Mouse (Mus musculus) liver, embryonic 13.5 days (tissue): Measurements from ENCODE around the gene Rec8. TPM values are rescaled to one million over a fixed set of nuclear protein-coding genes. Genes with fewer than 3 reads are reported as not detected.
A peak's percentile ranks its signal among the peaks of the same experiment; 100 is the strongest.

Experiments used
- ATAC-seq: fragments of 200-750 bp; cut with Nextera tagmentation; 2 replicates; pipeline ENCODE4 v1.8.0; 2017; ENCODE audit warnings: low read depth, mild to moderate bottlenecking, moderate number of reproducible peaks, moderate library complexity
- DNase-seq: peaks from one replicate; pipeline ENCODE4 v3.0.0; 2022
- H3K27ac ChIP-seq: fragments of 300-500 bp; sonication (generic); 2 replicates; pipeline ENCODE4 v1.5.1; 2015; ENCODE audit warnings: moderate library complexity, mild to moderate bottlenecking, inconsistent platforms
- H3K27me3 ChIP-seq: fragments of 300-500 bp; sonication (generic); 2 replicates; pipeline ENCODE4 v1.6.1; 2015; ENCODE audit warnings: mild to moderate bottlenecking, inconsistent platforms
- H3K36me3 ChIP-seq: fragments of 300-500 bp; sonication (generic); 2 replicates; pipeline ENCODE4 v1.6.1; 2015; ENCODE audit warnings: mild to moderate bottlenecking, inconsistent platforms
- H3K4me1 ChIP-seq: fragments of 300-500 bp; sonication (generic); replicated peaks from 2 replicates; pipeline ENCODE4 v1.6.1; 2015; ENCODE audit warnings: inconsistent platforms
- H3K4me2 ChIP-seq: fragments of 300-500 bp; sonication (generic); 2 replicates; pipeline ENCODE4 v1.6.1; 2015; ENCODE audit warnings: inconsistent platforms, mild to moderate bottlenecking, moderate library complexity
- H3K4me3 ChIP-seq: fragments of 300-500 bp; sonication (generic); replicated peaks from 2 replicates; pipeline ENCODE4 v1.5.1; 2015; ENCODE audit warnings: mild to moderate bottlenecking, inconsistent platforms
- H3K9ac ChIP-seq: fragments of 300-500 bp; sonication (generic); 2 replicates; pipeline ENCODE4 v1.6.1; 2015; ENCODE audit warnings: mild to moderate bottlenecking, inconsistent platforms
- H3K9me3 ChIP-seq: fragments of 300-500 bp; sonication (generic); replicated peaks from 2 replicates; pipeline ENCODE4 v1.6.1; 2016; ENCODE audit warnings: inconsistent platforms
- WGBS: fragments of 180-500 bp; shearing (Covaris S2); methylation state at CpG from one replicate; pipeline ENCODE4 v1.1.7; 2015; ENCODE audit not compliant: insufficient replicate concordance; 5-methylcytosine and 5-hydroxymethylcytosine counted together
- polyA plus RNA-seq: library from polyadenylated mRNA; unstranded; fragments of >200 nt; fragmentation: Nextera tagmentation; extraction: Ambion mirVana; gene quantifications from 2 replicates; pipeline ENCODE4 v1.2.1, GENCODE M21; 2015

Rec8 gene
- polyA plus RNA-seq, 1 experiment from 2014 or later = 1.6 TPM

DNA sequence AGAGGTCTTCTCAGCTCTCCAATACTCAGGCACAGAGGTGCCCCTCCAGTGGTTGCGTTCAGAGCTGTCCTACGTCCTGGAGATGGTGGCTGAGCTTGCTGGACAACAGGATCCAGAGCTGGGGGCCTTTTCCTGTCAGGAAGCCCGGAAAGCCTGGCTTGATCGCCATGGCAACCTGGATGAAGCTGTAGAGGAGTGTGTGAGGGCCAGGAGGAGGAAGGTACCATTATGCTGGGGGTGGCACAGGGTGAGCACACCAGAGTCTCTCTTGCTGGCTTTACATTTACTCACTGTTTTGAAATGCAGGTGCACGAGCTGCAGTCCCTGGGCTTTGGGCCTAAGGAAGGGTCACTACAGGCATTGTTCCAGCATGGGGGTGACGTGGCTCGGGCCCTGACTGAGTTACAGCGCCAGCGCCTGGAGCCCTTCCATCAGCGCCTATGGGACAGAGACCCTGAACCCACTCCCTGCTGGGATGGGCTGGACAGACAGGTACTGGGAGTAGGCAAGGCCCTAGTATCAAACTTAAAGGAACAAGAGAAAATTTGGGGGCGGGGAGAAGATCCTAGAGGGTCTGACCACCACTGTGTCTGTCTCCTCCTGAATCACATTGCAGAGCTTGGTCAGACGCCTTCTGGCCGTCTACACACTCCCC, 21.7 kb upstream of the Rec8 start:
- Histone ChIP-seq H3K27me3 (no peaks in the 10 kb centered on the region), H3K27ac (no peak overlapping the region), H3K4me1 (peaks cover 22% of the 10 kb centered on the region), H3K4me2 (no peak overlapping the region), H3K36me3 (peaks cover 76% of the 10 kb centered on the region), H3K9me3 (no peaks in the 10 kb centered on the region), H3K4me3 (no peak overlapping the region), H3K9ac (no peak overlapping the region)
- 81% methylated on average over 13 of the region's 13 CpGs for WGBS
- DNase-seq = no peak
- ATAC-seq = no peak

DNA sequence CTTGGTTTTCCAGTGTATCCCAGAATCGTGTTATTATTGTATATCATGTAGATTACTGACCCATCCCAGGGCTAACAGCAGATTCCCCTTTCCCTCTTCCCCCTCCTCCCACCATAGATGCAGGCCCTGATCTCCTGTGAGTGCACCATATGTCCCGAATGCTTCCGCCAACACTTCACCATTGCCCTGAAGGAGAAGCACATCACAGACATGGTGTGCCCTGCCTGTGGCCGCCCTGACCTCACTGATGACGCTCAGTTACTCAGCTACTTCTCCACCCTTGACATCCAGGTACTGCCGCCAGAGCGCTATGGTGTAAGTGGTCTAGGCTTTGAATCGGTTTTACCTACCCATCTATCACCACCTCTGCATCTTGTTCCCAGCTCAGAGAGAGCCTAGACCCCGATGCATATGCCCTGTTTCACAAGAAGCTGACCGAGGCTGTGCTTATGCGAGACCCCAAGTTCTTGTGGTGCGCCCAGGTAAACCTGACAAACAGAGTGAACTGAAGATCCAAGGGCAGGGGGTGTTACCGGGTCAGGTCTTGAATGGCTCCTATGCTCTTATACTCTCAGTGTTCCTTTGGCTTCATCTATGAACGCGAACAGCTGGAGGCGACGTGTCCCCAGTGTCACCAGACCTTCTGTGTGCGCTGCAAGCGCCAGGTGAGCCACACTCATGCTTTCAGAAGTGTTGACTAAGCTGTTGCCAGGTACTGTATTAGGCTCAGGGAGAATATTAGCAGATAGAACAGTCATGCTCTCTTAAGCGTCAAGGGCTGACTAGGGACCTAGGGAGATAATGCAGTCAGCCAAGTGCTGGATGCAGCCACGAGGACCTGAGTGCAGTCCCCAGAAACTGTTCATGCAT, 19.1 kb upstream of the Rec8 start:
- H3K36me3 ChIP-seq = peaks cover 96% of the 10 kb centered on the region
- H3K4me3 ChIP-seq = no peak overlapping the region
- no peaks in the 10 kb centered on the region for H3K9me3 ChIP-seq
- H3K27me3 ChIP-seq = no peaks in the 10 kb centered on the region
- 89% methylated on average over 21 of the region's 21 CpGs for WGBS
- DNase-seq = no peak
- no peak overlapping the region for H3K4me2 ChIP-seq
- no peak overlapping the region for H3K9ac ChIP-seq
- ATAC-seq = no peak
- H3K27ac ChIP-seq = no peak overlapping the region
- H3K4me1 ChIP-seq = peaks cover 22% of the 10 kb centered on the region

DNA sequence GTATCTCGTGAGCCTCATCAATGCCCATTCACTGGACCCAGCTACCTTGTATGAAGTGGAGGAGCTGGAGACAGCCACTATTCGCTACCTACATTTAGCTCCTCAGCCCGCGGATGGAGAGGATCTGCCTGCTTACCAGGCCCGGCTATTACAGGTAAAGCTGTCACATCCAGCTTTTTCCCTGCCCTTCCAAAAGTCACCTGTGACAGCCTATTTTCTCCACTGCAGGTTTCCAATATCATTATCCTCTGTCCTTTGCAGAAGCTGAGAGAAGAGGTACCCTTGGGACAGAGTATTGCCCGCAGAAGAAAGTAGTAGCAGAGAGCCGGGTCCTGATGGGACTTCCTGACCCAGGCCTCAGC, 14.6 kb upstream of the Rec8 start, which contains the start of gene Irf9:
Gene Irf9, plus strand, starts transcription at position 301 of the 362 bp plus-strand sequence.
- no peaks in the 10 kb centered on the region for H3K9me3 ChIP-seq
- WGBS = 78% methylated on average over 7 of the region's 7 CpGs
- no peaks in the 10 kb centered on the region for H3K27me3 ChIP-seq
- H3K27ac ChIP-seq = peak within 1 kb of the TSS; percentile 92
- peak within 1 kb of the TSS; percentile 85 for H3K4me2 ChIP-seq
- H3K9ac ChIP-seq = peak within 1 kb of the TSS; percentile 78
- H3K4me3 ChIP-seq = peak within 1 kb of the TSS; percentile 64
- ATAC-seq (no peak), DNase-seq (no peak)
- H3K4me1 ChIP-seq = peaks cover 60% of the 10 kb centered on the region
- H3K36me3 ChIP-seq = peaks cover 88% of the 10 kb centered on the region

GRCm38 (mm10) chr14:55603633-55604576, 13.9 kb upstream of the Rec8 start:
- peak; percentile 93 for ATAC-seq
- Histone ChIP-seq H3K4me1 (peaks cover 65% of the 10 kb centered on the region), H3K4me2 (peak overlapping the region; percentile 85), H3K9ac (peak overlapping the region; percentile 78), H3K27ac (peak overlapping the region; percentile 92), H3K27me3 (no peaks in the 10 kb centered on the region), H3K4me3 (peak overlapping the region; percentile 64), H3K9me3 (no peaks in the 10 kb centered on the region), H3K36me3 (peaks cover 88% of the 10 kb centered on the region)
- WGBS = 11% methylated on average over 19 of the region's 19 CpGs
- peak; percentile 94 for DNase-seq

DNA sequence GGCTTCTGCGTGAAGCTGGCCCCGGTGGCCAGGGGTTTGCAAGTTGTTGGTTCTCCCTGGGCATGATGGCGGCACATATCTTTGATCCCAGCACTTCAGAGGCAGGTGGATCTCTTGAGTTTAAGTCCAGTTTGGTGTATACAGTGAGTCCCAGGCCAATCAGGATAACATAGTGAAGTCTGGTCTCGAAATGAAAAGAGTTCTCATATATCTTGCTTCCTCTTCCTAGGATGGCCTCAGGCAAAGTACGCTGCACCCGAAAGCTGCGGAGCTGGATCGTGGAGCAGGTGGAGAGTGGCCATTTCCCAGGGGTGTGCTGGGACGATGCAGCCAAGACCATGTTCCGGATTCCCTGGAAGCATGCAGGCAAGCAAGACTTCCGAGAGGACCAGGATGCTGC, 13.0 kb upstream of the Rec8 start:
- Histone ChIP-seq H3K27ac (peak overlapping the region; percentile 90), H3K27me3 (no peaks in the 10 kb centered on the region), H3K4me1 (peaks cover 65% of the 10 kb centered on the region), H3K4me2 (peak overlapping the region; percentile 85), H3K9me3 (no peaks in the 10 kb centered on the region), H3K4me3 (peak overlapping the region; percentile 64), H3K9ac (peak overlapping the region; percentile 78), H3K36me3 (peaks cover 88% of the 10 kb centered on the region)
- no peak for ATAC-seq
- WGBS = 85% methylated on average over 11 of the region's 11 CpGs
- no peak for DNase-seq

DNA sequence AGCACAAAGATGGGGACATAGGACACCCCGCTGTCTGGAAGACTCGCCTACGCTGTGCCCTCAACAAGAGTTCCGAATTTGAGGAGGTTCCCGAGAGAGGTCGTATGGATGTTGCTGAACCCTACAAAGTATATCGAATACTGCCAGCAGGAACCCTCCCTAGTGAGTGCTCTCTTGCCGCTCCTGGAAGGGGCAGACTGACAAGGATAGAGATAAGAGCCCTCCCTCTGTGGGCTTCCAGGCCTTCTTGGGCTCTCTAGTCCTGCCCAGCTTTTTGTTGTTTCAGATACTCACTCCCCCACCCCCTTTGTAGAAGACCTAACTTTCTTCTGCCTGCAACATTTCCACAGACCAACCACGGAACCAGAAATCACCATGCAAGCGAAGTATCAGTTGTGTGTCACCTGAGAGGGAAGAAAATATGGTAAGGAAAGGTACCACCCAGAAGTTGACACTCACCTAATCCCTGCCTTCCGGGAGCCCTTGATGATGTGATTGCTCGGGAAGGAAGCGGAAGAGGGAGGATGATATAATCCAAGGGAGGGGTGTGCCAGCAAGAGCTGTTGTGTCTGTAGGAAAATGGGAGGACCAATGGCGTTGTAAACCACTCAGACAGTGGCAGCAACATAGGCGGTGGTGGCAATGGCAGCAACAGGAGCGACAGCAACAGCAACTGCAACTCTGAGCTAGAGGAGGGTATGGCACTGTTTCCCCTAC, 11.9 kb upstream of the Rec8 start:
- ATAC-seq = peak; percentile 30
- Histone ChIP-seq H3K27ac (peak overlapping the region; percentile 77), H3K4me3 (peak overlapping the region; percentile 64), H3K36me3 (peaks cover 86% of the 10 kb centered on the region), H3K9ac (peak overlapping the region; percentile 78), H3K4me1 (peaks cover 65% of the 10 kb centered on the region), H3K9me3 (no peaks in the 10 kb centered on the region), H3K27me3 (no peaks in the 10 kb centered on the region), H3K4me2 (peak overlapping the region; percentile 85)
- 66% methylated on average over 16 of the region's 16 CpGs for WGBS
- DNase-seq = peak; percentile 31

DNA sequence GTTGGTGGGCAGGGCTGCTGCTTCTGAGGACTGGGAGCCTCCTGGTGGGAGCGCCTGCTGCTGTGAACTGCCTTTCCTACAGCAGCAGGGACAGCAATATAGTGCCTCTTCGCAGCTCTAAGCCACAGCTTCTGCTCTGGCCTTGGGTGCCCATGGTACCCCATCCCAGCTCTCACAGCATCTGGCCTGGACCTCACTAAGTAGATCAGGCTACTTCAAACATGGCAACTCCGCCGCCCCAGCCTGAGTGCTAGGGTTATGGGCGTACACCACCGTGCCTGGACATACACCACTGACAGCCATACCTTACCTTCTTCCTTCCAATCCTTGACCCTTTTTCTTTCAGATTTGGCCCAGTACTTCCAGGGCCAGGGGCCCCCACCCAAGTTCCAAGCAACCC, 9.5 kb upstream of the Rec8 start:
- Histone ChIP-seq H3K27ac (no peak overlapping the region), H3K4me1 (peaks cover 62% of the 10 kb centered on the region), H3K4me3 (no peak overlapping the region), H3K27me3 (no peaks in the 10 kb centered on the region), H3K36me3 (peaks cover 63% of the 10 kb centered on the region), H3K9me3 (no peaks in the 10 kb centered on the region), H3K9ac (no peak overlapping the region), H3K4me2 (0 out of 2 replicates have a peak overlapping the region, but pooled peaks have one; percentile 6)
- WGBS = 90% methylated on average over 6 of the region's 6 CpGs
- ATAC-seq (no peak), DNase-seq (no peak)

GRCm38 (mm10) chr14:55613346-55613745, 4.5 kb upstream of the Rec8 start:
- H3K4me2 ChIP-seq = no peak overlapping the region
- H3K9me3 ChIP-seq = no peaks in the 10 kb centered on the region
- peaks cover 25% of the 10 kb centered on the region for H3K36me3 ChIP-seq
- H3K27ac ChIP-seq = peak overlapping the region; percentile 82
- 60% methylated on average over 6 of the region's 6 CpGs for WGBS
- H3K27me3 ChIP-seq = no peaks in the 10 kb centered on the region
- H3K4me3 ChIP-seq = no peak overlapping the region
- DNase-seq (no peak), ATAC-seq (no peak)
- H3K4me1 ChIP-seq = peaks cover 59% of the 10 kb centered on the region
- H3K9ac ChIP-seq = no peak overlapping the region

DNA sequence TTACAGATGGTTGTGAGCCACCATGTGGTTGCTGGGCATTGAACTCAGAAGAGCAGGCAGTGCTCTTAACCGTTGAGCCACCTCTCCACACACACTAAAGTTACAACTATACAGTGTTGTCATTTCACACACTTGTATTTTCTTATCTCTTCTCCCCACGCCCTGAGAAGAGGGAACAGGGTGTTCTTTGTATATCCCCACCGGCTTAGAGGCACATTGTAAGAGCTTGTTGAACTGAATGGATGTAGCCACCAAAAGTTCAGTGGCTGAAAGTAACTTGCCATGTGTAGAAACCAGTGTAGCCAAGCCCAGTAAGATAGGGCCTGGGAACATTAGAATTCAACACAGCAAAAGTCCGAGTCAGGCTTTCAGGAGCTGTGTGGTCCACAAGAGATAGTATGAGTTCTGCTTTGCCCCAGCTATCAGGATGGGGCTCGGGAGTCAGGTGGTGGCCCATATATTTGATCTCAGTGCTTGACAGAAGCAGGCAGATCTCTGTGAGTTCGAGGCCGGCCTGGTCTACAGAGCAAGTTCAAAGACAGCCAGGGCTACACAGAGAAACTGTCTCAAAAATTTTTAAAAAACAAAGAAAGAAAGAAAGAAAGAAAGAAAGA, 3.2 kb upstream of the Rec8 start:
- Histone ChIP-seq H3K4me2 (0 out of 2 replicates have a peak overlapping the region, but pooled peaks have one; percentile 19), H3K36me3 (peaks cover 12% of the 10 kb centered on the region), H3K4me3 (no peak overlapping the region), H3K27ac (peak overlapping the region; percentile 89), H3K4me1 (peaks cover 61% of the 10 kb centered on the region), H3K9ac (peak overlapping the region; percentile 36; the same call in 1 of the 2 replicates), H3K27me3 (no peaks in the 10 kb centered on the region), H3K9me3 (no peaks in the 10 kb centered on the region)
- WGBS = 26% methylated on average over 7 of the region's 7 CpGs
- ATAC-seq (peak; percentile 81), DNase-seq (peak; percentile 54)

DNA sequence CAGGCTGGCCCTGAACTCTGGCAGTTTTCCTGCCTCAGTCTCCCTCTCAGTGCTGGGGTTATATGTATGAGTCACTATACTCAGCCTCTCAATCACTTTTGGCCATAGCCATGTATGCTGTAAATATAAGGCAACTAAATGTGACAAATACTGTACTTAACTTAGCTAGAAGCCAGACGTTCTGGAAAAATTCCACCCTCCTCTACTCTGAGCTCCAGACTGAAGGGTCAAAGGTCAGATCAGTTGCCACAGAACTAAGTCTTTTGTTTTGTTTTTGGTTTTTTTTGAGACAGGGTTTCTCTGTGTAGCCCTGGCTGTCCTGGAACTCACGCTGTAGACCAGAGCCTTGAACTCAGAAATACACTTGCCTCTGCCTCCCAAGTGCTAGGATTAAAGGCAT, 2.0 kb upstream of the Rec8 start:
- Histone ChIP-seq H3K9ac (no peak overlapping the region), H3K4me2 (no peak overlapping the region), H3K4me3 (no peak overlapping the region), H3K9me3 (no peaks in the 10 kb centered on the region), H3K36me3 (peaks cover 2% of the 10 kb centered on the region), H3K27me3 (no peaks in the 10 kb centered on the region), H3K27ac (peak overlapping the region; percentile 89), H3K4me1 (peaks cover 61% of the 10 kb centered on the region)
- ATAC-seq = no peak
- no peak for DNase-seq
- WGBS = 62% methylated on average over 2 of the region's 2 CpGs
